Mouse (Mus musculus) urinary bladder, postnatal 14 days (tissue): ENCODE data around the gene 4930442H23Rik.
A peak's percentile ranks its signal among the peaks of the same experiment; 100 is the strongest.

Source experiments
- DNase-seq: peaks from one replicate; pipeline ENCODE4 v3.0.0; 2021; ENCODE audit warnings: low spot score

4930442H23Rik gene

DNA sequence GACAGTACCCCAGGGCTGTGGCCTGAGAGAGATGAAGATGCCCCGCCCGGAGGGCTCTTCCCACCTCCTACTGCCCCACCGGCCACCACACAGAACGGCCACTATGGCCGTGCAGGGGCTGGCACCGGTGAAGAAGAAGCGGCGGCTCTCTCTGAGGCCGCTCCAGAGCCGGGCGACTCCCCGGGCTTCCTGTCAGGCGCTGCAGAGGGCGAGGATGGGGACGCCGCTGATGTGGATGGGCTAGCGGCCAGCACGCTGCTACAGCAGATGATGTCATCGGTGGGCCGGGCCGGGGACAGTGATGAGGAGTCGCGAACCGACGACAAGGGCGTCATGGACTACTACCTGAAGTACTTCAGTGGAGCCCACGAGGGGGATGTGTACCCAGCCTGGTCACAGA is 39.0 kb downstream of the 4930442H23Rik start:
- DNase-seq, result no peak

DNA sequence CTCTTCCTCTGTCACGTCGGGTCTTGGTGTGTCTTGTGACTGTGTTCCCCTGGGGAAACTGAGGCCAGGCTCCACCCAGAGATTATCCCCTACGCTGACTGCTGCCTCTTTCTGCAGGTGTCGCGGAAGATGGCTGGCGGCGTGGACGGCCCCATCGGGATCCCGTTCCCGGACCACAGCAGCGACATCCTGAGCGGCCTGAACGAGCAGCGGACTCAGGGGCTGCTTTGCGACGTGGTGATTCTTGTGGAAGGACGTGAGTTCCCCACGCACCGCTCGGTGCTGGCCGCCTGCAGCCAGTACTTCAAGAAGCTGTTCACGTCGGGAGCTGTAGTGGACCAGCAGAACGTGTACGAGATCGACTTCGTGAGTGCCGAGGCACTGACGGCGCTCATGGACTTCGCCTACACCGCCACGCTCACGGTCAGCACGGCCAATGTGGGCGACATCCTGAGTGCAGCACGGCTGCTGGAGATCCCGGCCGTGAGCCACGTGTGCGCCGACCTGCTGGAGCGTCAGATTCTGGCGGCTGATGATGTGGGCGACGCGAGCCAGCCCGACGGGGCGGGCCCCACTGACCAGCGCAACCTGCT is 39.7 kb downstream of the 4930442H23Rik start:
- DNase-seq, result no peak

DNA sequence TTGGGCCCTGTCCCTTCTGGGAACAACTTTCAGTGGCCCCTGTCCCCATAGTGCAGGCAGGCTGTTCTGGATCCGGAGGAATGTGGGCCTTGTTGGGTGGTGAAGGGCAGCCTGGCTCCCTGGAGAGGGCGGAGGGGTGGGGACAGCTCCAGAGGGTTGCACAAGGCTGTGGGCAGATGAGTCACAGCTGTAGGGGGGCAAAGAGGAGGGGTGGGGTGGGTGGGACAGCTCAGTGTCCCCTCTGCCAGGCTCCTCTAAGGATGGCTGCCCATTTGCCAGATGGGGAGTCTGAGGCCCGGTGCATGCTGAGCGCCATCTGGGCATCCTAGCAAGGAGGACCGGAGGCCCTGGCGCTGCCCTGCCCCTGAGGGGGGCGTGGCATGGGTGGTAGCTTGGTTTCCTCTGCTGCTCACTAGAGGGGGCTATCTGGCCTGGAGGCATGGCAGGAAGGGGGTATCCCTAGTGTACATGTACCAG is 40.5 kb downstream of the 4930442H23Rik start:
- DNase-seq, result peak; percentile 57

DNA sequence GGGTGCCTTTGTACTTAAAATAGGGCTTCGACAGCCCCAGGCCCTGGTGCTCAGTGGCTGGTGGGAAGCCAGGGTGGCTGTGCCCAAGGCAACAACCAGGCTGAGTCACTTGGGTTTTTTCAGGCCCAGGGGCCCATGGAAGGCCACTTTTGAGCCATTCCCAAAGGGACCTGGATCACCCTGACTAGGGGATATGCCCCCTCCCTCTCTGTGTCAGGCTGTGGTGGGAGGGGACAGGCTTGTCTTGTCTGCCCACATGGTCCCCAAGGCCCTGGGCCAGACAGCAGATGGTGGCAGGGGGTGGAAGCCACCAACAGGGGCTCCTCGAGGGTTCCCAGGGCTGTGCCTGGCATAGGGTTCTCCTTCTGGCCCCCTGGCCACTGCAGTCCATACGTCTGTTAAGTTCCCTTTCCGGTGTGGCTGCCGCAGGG is 41.1 kb downstream of the 4930442H23Rik start:
- no peak for DNase-seq

DNA sequence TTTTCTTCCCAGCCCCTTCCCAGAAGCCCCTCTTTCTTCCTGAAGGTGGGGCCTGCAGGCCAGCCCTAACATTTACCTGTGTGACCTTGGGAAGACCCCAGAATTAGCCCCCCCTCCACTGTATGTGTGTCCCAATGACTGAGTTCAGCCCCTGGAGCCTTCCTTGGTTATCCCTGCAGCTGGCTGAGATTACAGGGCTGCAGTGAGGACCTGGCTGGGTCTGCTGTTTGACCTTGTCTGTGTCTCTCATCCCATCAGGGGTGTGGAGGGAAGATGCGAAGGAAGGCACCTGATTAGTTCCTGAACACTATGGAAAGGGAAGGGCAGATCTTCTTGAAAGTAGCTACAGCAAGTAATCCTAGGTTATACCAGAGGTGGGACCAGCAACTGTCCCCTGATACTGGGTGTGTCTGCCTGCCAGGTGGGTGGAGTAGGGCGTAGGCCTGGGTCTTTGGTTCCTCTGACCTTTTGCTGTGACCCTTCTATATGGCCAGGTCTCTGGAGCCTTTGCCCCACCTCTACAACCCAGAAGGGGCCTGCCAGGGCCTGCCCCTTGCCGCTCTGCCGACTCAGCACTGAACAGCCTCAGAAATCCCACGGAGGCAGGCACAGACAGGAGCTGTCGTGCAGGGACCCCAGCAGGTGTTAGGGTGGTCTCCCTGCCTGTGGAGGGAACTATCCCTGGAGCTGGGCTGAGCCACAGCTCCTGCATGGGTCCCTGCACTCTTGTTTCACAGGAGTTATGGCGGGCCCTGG is 42.0 kb downstream of the 4930442H23Rik start:
- no peak for DNase-seq

DNA sequence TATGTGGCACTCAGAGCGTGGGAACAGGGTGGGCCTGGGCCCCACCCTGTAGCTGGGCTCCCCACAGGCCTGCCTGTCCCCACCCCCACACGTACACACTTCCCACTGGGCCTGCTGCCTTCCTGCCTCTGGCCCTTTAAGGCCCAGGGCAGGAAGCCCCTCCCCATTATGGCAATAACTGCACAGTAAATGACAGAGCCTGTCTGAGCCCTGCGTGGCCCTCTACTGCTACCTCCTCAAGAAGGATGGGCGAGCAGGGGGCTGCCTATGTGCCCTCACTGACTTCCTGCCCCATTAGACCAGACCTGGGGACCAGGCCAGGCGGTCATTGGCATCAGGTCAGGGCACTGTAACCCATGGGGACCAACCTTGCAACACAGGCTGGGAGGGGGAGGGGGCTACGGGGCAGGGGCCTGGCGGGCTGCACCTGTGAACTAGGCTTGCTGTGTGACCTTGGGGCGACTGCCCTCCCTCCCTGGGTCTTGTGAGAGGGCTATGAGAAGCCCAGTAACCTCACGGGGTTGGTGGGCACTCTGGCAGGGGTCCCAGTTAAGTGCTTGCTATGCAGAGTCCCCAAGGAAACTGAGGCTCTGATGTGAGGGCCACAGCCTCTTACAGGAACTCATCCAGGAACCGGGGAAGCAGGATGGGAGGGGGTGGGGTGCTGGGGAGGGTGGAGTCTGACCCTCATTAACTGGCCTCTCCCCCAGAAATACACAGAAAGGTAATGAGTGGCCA is 42.8 kb downstream of the 4930442H23Rik start:
- no peak for DNase-seq

DNA sequence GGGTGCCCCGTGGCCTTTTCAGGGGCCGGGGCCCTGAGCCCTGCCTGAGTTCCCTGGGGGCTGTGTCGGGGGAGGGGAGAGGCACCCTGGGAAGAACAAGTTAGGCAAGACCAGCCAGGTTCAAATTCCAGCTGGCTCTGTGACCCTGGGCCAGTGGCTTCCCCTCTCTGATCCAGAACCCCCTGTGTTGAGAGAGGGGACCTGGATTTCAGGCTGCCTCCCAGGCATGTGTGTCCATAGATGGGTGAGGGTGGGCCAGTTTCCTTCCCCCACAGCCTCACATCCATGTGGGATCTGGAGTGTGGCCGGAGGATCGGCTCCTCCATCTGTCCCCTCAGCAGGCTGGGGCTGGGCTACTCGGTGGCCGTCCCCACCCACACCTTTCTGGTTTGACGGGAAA is 43.6 kb downstream of the 4930442H23Rik start:
- no peak for DNase-seq

DNA sequence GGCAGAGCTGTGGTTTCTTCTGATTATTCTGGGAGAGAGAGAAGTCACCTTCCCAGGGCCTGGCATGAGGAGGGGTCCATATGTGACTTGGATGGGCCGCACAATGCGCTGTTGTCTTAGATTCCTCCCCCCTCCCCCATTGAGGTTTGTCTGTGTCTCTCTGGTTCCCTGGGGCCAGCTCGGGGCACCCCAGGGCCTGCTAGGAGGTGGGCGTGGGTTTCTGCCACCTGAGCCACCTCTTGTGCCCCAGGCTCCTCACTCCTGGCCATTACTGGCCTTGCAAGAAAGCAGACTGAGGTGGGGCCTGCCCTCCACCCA is 44.2 kb downstream of the 4930442H23Rik start:
- no peak for DNase-seq

DNA sequence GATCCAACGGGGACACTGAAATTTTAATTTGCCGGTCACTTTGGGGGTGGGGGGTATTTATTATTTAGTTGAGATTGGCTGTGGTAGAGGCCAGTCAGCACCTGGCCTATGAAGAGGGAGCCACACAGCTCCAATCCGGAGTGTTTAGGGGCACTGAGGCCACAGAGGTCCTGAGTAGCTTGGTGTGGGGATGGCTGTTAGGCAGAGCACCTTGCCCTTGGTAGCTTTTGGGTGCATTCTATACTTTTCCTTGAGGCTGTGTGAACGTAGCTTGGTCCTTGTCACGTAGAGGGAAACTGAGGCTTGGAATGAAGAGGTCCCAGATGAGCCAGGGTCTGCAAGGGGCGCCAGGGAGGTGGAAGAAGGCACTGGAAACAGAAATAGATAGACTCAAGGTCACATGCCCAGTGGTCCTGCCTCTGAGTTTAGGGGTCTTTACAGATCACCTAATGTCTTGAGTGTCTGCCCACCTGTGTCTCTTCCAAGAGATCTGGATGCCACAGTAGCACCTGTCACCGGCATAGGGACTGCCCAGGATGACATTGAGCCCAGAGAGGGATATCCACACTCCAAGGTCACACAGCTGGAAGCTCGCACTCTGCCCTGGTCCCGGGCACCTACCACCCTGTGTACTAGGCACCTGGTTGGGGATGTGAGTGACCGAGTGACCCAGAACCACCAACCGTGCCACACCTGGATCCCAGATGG is 44.7 kb downstream of the 4930442H23Rik start:
- no peak for DNase-seq

DNA sequence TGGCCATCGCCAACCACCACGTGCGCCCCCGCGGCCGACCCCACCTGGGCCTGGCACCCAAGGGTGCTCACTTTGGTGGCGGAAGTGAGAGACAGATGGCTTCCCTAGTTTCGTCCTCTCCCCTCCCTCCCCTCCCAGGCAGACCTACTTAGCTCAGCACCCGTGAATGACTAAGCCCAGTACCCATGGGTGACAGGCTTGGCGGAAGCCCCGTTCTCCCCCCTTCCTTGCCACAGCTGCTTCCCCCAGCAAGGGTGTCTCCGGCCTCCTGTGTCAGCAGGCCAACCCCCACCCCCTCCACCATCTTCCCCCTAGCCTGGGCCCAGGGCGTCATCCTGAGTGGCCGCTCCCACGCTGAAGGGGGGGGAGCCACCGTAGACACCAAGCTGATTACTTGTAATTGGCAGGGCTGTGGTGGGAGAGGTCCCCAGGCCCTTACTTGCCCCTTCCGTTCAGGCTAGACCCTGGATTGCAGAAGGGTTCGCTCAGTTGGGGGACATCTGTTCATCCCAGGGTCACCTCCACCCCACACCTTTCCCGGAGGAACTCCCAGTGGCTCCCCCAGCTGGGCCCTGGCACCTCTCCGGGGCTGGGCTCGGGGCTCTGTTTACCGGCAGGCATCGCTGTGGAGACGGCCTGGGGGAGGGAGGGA is 45.4 kb downstream of the 4930442H23Rik start:
- no peak for DNase-seq

DNA sequence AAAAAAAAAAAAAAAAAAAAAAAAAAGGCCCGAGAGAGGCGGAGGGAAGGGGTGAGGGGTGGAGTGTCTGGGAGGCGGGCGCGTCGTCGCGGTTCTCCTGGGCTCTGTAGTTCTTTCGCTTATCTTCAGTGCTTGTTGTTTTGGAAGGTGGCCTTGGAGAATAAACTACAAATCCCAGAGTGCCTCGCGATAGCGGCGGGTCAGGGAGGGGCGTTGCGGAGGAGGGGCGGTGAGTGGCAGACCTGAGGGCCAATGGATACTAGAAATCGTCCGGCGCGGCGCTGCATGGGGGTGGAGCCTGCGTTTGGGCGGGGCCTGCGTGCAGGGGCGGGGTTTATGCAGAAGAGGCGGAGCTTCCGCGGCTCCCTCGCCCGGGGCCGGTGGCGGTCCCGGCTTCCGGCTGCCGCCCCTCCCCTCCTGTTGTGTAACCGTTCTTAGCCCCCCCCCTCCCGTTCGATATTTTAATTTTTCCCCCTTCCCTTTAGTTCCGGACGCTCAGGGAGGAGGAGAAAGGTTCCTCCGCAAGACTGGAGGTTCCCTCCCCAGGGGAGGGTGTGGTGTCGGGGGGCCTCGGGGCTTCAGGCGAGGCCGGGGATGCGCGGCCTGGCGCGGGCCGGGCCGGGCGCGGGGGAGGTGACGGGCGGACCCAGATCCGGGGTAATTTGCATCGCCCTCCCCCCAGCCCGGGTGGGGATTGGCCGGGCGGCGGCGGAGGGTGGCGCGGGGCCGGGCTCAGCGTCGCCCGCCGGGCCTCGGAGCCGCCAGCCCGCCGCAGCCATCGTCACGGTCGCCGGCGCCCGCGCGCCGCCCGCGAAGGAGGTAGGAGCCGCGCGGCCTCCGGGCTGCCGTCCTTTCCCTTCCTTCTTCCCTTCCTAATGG is 46.2 kb downstream of the 4930442H23Rik start:
- DNase-seq, result peak; percentile 99

DNA sequence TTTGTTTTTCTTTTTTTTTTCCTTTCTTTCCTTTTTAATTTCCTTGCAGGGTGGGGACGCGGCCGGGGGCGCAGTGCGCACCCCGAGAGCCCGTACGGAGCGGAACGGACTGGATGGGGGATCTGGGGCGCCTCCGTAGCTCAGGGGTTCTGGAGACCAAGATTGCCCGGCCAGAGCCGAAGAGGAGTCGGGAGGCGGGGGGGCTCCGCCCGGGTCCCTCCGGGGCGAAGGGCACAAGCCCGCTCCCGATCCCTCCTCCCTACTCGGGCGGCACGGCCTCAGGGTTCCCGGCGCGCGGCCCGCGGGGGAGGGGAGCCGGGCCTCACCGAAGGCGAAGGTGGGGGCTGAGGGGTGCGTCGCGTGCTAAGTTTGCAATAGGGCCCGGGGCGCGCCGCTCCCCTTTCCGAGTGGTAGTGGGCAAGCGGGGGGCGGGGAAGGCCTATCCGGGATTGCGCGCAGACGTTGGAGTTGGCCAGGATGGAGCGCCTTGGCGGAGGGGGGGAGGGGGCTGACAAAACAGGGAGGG is 46.9 kb downstream of the 4930442H23Rik start:
- peak; percentile 79 for DNase-seq

DNA sequence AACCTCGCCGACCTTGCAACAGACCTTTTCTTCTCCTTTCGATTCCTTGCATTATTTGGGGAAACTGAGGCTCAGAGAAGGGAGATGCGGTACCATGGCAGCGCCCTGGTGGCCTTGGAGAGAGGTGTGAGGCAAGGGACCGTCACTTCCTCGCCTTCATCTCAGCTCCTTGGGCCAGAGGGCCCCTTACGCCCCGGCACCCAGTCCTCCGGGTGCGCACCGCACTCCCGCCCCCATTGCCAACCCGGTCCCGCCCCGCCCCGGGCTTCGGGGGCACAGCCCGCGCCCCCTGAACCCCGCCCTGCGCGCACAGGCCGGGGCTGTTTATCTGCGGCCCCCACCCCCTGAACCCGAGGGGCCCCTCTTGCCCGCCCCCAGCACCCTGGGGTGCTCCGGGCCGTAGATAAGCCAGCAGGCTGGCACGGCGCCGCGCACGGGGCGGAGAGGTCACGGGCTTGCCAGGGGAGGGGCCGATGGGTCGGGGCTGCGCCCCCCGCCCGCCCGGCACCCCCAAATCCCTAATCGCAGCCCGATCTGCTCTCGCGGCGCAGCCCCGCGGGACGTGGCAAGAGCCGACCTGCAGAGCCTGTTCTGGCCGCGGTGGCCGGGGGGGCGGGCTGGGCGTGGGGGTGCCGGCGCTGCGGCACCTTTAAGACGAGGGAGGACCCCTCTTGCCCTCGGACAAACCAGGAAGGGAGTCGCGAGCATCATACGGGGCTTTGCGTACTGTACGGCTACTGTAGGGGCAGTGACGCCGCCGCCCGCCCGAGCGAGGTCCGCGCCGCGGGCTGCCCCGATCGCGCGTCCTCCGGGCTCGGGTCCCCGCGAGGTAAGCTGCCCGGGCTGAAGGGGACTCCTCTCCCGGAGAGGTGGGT is 47.6 kb downstream of the 4930442H23Rik start:
- peak; percentile 85 for DNase-seq

DNA sequence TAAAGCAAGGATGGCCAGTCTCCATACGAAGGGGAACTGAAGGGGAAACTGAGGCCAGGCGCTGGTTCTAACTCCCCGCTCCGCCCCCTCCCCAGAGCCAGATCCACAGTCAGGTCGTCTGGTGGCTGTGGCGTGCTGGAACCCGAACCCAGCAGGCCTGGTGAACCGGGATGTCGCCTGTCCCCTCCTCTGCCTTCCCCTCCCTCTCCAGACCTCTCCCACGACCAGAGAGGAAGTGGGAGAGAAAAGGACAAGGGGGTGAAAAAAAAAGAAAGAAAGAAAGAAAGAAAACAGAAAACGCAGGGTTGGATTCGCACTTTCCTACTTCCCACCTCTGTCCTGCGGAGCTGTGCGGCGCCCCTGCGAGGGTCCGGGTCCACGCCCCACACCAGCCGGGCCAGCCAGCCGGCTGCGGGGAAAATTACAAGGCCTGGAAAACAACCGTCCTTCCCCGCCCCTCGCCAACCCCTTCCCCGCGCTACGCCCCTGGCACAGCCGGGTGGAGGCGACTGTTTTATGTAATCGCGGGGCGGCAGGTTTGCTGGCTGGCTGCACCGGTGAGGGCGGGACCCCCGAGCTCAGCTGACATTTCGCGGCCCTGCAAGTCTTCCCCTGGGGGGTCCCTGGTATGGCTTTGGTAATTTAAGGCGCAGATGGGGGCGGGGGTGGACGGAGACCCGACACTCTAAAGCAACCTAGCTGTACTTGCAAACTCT is 48.5 kb downstream of the 4930442H23Rik start, which contains the start of gene Zbtb7a:
TSS of gene Zbtb7a (plus strand) at position 255 of the 716 bp plus-strand sequence.
- peak; percentile 48 for DNase-seq

DNA sequence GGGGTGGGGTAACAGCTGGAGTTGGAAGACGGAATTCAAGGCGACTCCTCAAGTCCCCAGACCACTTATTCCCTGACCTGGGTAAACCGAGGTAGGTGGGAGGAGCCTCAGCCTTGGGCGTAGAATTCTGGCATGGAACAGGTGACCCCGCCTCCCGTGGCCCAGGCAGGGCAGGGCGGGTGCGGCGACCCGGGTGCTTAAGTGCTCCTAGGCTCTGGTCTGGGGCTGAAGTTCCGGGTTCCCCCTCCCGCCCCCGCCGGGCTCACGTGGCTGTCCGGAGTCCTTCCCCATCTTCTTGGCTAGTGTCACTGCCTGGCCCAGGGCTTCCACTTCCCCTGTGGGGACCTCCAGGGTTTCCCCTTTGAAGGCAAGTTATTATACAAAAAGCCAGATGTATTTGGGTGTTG is 49.5 kb downstream of the 4930442H23Rik start:
- DNase-seq, result peak; percentile 71
